Comparison of ENCODE assay signal across 12 mouse cellular contexts in genomic region chr12:105498423-105498822, GRCm38 (mm10). TPM values are rescaled to one million over a fixed set of nuclear protein-coding genes. Genes with fewer than 3 reads are reported as not detected.
A peak's percentile ranks its signal among the peaks of the same experiment; 100 is the strongest.
DNase-seq lines count a peak whose midpoint lies in the region; ATAC-seq and TF ChIP-seq lines count a peak whose summit lies in the region.
"Had no signal": no experiment of that assay in that cellular context is flagged by ENCODE, and none has a peak within 500 bp of the region (broad histone marks: within the 10 kb centered on the region; RNA-seq: fewer than 3 reads in every experiment).

No protein-coding gene starts in this region.

- TF ChIP-seq EP300 in stomach, postnatal 0 days (optimal IDR thresholded peaks at IDR 0.05): no peak

- no peaks in the 10 kb centered on the region for H3K9me3 ChIP-seq in heart, embryonic 10.5 days
- H3K9me3 ChIP-seq in lung, embryonic 15.5 days: no peaks in the 10 kb centered on the region
- H3K9me3 ChIP-seq in stomach, embryonic 16.5 days (replicated peaks; ENCODE audit: control insufficient read depth, low read length): no peaks in the 10 kb centered on the region
- no peaks in the 10 kb centered on the region for H3K9me3 ChIP-seq in stomach, postnatal 0 days (ENCODE audit: control insufficient read depth, low read length)
- H3K9me3 ChIP-seq: hindbrain, embryonic 15.5 days; limb, embryonic 15.5 days had no signal

- no peak overlapping the region for H3K4me2 ChIP-seq in lung, embryonic 15.5 days
- no peak overlapping the region for H3K4me2 ChIP-seq in stomach, embryonic 16.5 days (ENCODE audit: low read depth, low read length)
- H3K4me2 ChIP-seq in stomach, postnatal 0 days (replicated peaks; ENCODE audit: low read depth): no peak overlapping the region
- H3K4me2 ChIP-seq: hindbrain, embryonic 15.5 days; limb, embryonic 15.5 days had no signal

- H3K9ac ChIP-seq in lung, embryonic 15.5 days: no peak overlapping the region
- H3K9ac ChIP-seq in stomach, embryonic 16.5 days (ENCODE audit: low read length): no peak overlapping the region
- no peak overlapping the region for H3K9ac ChIP-seq in stomach, postnatal 0 days (ENCODE audit: low read length)
- H3K9ac ChIP-seq: forebrain, postnatal 0 days; hindbrain, embryonic 15.5 days; limb, embryonic 15.5 days had no signal

- DNase-seq in heart, embryonic 10.5 days (ENCODE audit: low spot score): no peak
- no peak for DNase-seq in heart, adult 11 months
- no peak for DNase-seq in lung, postnatal 14 days
- DNase-seq in stomach, postnatal 0 days (ENCODE audit: low spot score): no peak
- DNase-seq in adipocyte (ENCODE audit: low spot score): no peak
- no peak for DNase-seq in spleen, postnatal 36 days (ENCODE audit: low spot score in 2 of 2)

- peak; percentile 25 for ATAC-seq in lung, embryonic 15.5 days (ENCODE audit: borderline replicate concordance, extremely low read depth, low FRiP score, low TSS enrichment)
- ATAC-seq in stomach, embryonic 16.5 days (ENCODE audit: insufficient read depth, low FRiP score): peak; percentile 35; the same call in 1 of the 2 replicates
- ATAC-seq in stomach, postnatal 0 days (ENCODE audit: low FRiP score, low TSS enrichment): no peak

- H3K36me3 ChIP-seq in heart, embryonic 10.5 days: no peaks in the 10 kb centered on the region
- no peaks in the 10 kb centered on the region for H3K36me3 ChIP-seq in lung, embryonic 15.5 days
- no peaks in the 10 kb centered on the region for H3K36me3 ChIP-seq in stomach, embryonic 16.5 days (ENCODE audit: control insufficient read depth, insufficient read depth, low read length)
- no peaks in the 10 kb centered on the region for H3K36me3 ChIP-seq in stomach, postnatal 0 days (ENCODE audit: control insufficient read depth, insufficient read depth, low read length)
- H3K36me3 ChIP-seq: hindbrain, embryonic 15.5 days; limb, embryonic 15.5 days had no signal

- no peak overlapping the region for H3K4me3 ChIP-seq in heart, embryonic 10.5 days
- H3K4me3 ChIP-seq in lung, embryonic 15.5 days: no peak overlapping the region
- H3K4me3 ChIP-seq in stomach, embryonic 16.5 days (replicated peaks; ENCODE audit: low read length): no peak overlapping the region
- H3K4me3 ChIP-seq in stomach, postnatal 0 days (ENCODE audit: low read depth, low read length): no peak overlapping the region
- H3K4me3 ChIP-seq: heart, adult 2 months; hindbrain, embryonic 15.5 days; limb, embryonic 15.5 days had no signal

- H3K27me3 ChIP-seq in heart, embryonic 10.5 days (ENCODE audit: insufficient read depth, poor library complexity, severe bottlenecking): peaks cover 11% of the 10 kb centered on the region; the same call in 1 of the 2 replicates
- H3K27me3 ChIP-seq in lung, embryonic 15.5 days: no peaks in the 10 kb centered on the region; the same call in 1 of the 2 replicates
- no peaks in the 10 kb centered on the region for H3K27me3 ChIP-seq in stomach, embryonic 16.5 days (ENCODE audit: control insufficient read depth, insufficient read depth, low read length)
- H3K27me3 ChIP-seq in stomach, postnatal 0 days (ENCODE audit: control insufficient read depth, insufficient read depth, low read length): no peaks in the 10 kb centered on the region
- H3K27me3 ChIP-seq: hindbrain, embryonic 15.5 days; limb, embryonic 15.5 days had no signal

- no peak for TF ChIP-seq CTCF in stomach, postnatal 0 days (IDR thresholded peaks at IDR 0.05; ENCODE audit: low read depth)

- H3K27ac ChIP-seq in heart, embryonic 10.5 days: peak overlapping the region; percentile 56; the same call in 1 of the 2 replicates
- H3K27ac ChIP-seq in lung, embryonic 15.5 days: no peak overlapping the region
- no peak overlapping the region; the same call in 1 of the 2 replicates for H3K27ac ChIP-seq in stomach, embryonic 16.5 days (ENCODE audit: low read length)
- H3K27ac ChIP-seq in stomach, postnatal 0 days (replicated peaks): no peak overlapping the region
- H3K27ac ChIP-seq: heart, adult 2 months; hindbrain, embryonic 15.5 days; limb, embryonic 15.5 days had no signal

- WGBS in heart, embryonic 10.5 days: 88% methylated on average over 7 of the region's 7 CpGs
- WGBS in lung, embryonic 15.5 days: 76% methylated on average over 7 of the region's 7 CpGs
- 70% methylated on average over 7 of the region's 7 CpGs for WGBS in stomach, embryonic 16.5 days
- WGBS in stomach, postnatal 0 days: 81% methylated on average over 7 of the region's 7 CpGs

- H3K4me1 ChIP-seq in heart, embryonic 10.5 days: peaks cover 34% of the 10 kb centered on the region
- peaks cover 14% of the 10 kb centered on the region for H3K4me1 ChIP-seq in lung, embryonic 15.5 days
- H3K4me1 ChIP-seq in stomach, embryonic 16.5 days (ENCODE audit: control insufficient read depth, insufficient read depth, low read length): no peaks in the 10 kb centered on the region
- H3K4me1 ChIP-seq in stomach, postnatal 0 days (replicated peaks; ENCODE audit: control insufficient read depth, insufficient read depth): no peaks in the 10 kb centered on the region

RNA-seq across cellular contexts. Expression of gene D430019H16Rik, which starts 44.8 kb away (rescaled TPM):
- 0.36 and 1.1 TPM in 2 replicates for polyA plus RNA-seq in heart, embryonic 10.5 days (2016; fragmentation: Nextera tagmentation; extraction: Ambion mirVana)
- 1.1 and 1.3 TPM in 2 replicates for polyA plus RNA-seq in lung, embryonic 15.5 days (2015; fragmentation: Nextera tagmentation; extraction: Ambion mirVana)
- 1.2 and 1.3 TPM in 2 replicates for polyA plus RNA-seq in stomach, embryonic 16.5 days (2015; fragmentation: Nextera tagmentation; extraction: Ambion mirVana)
- 0.50 and 0.55 TPM in 2 replicates for polyA plus RNA-seq in stomach, postnatal 0 days (2015; fragmentation: Nextera tagmentation; extraction: Ambion mirVana)
